Mouse (Mus musculus): ENCODE results near the gene Mmp13.
"Not testable (repeated sequence)": the region's sequence is repeated elsewhere in the genome, so short reads cannot be mapped to it uniquely, and the experiment has no call there.

The Mmp13 gene

GRCm38 (mm10) chr9:7272214-7272613 is at the start of gene Mmp13:
Mmp13 (plus strand) TSS chr9:7272514.
- no peak for ATAC-seq (ENCODE audit: insufficient number of reproducible peaks, low FRiP score, low TSS enrichment)

- no peak for ATAC-seq (ENCODE audit: insufficient number of reproducible peaks, low FRiP score, low TSS enrichment)
These were observed 33.7 kb upstream of the Mmp13 start for GRCm38 (mm10) chr9:7238619-7239018.

GRCm38 (mm10) chr9:7239967-7240366 is 32.3 kb upstream of the Mmp13 start:
- ATAC-seq (ENCODE audit: insufficient number of reproducible peaks, low FRiP score, low TSS enrichment), result no peak

- no peak for ATAC-seq (ENCODE audit: insufficient number of reproducible peaks, low FRiP score, low TSS enrichment)
These were observed 19.3 kb upstream of the Mmp13 start for GRCm38 (mm10) chr9:7252797-7253654.

GRCm38 (mm10) chr9:7261667-7262066 is 10.6 kb upstream of the Mmp13 start:
- ATAC-seq (ENCODE audit: insufficient number of reproducible peaks, low FRiP score, low TSS enrichment), result no peak

GRCm38 (mm10) chr9:7270071-7270470 is 2.2 kb upstream of the Mmp13 start:
- ATAC-seq (ENCODE audit: insufficient number of reproducible peaks, low FRiP score, low TSS enrichment), result no peak

- ATAC-seq (ENCODE audit: insufficient number of reproducible peaks, low FRiP score, low TSS enrichment), result no peak
These were observed 10.4 kb downstream of the Mmp13 start for GRCm38 (mm10) chr9:7282565-7283302.

GRCm38 (mm10) chr9:7283303-7283684 is 11.0 kb downstream of the Mmp13 start:
- not testable (repeated sequence) for ATAC-seq (ENCODE audit: insufficient number of reproducible peaks, low FRiP score, low TSS enrichment)

- ATAC-seq (ENCODE audit: insufficient number of reproducible peaks, low FRiP score, low TSS enrichment), result no peak
These were observed 17.2 kb downstream of the Mmp13 start for GRCm38 (mm10) chr9:7289501-7289900.

- ATAC-seq (ENCODE audit: insufficient number of reproducible peaks, low FRiP score, low TSS enrichment), result no peak
These were observed 17.6 kb downstream of the Mmp13 start for GRCm38 (mm10) chr9:7289901-7290300.

GRCm38 (mm10) chr9:7292132-7292531 is 19.8 kb downstream of the Mmp13 start:
- ATAC-seq (ENCODE audit: insufficient number of reproducible peaks, low FRiP score, low TSS enrichment), result no peak

GRCm38 (mm10) chr9:7331847-7332246 is 59.5 kb downstream of the Mmp13 start:
- ATAC-seq (ENCODE audit: insufficient number of reproducible peaks, low FRiP score, low TSS enrichment), result no peak

All from cerebellum, adult (tissue).